Mouse (Mus musculus) olfactory bulb, adult 2 months (tissue): ENCODE results near the gene Sulf2.

Source experiments
- CTCF ChIP-seq: fragments of 200-500 bp; IDR thresholded peaks from 2 replicates; pipeline ENCODE4 v1.5.1; 2012; ENCODE audit warnings: low read depth, mild to moderate bottlenecking, low read length, moderate library complexity; ENCODE audit not compliant: insufficient read depth
- POLR2A ChIP-seq: fragments of 200-500 bp; IDR thresholded peaks from 2 replicates; pipeline ENCODE4 v1.6.1; 2012; ENCODE audit warnings: mild to moderate bottlenecking, low read depth, low read length, moderate library complexity; ENCODE audit not compliant: insufficient read depth

- no peak for TF ChIP-seq POLR2A
- no peak for TF ChIP-seq CTCF
These were observed 115.8 kb downstream of the Sulf2 start for GRCm38 (mm10) chr2:166039681-166040080.
